Mouse (Mus musculus) urinary bladder, adult 2 months (tissue): ENCODE data around the gene Fank1. TPM values are rescaled to one million over a fixed set of nuclear protein-coding genes. Genes with fewer than 3 reads are reported as not detected.

Experiments
- DNase-seq: peaks from one replicate; pipeline ENCODE4 v3.0.0; 2022; ENCODE audit warnings: low spot score
- polyA plus RNA-seq: library from polyadenylated mRNA; depleted of rRNA; stranded (reverse); fragments of >200 nt; gene quantifications from 2 replicates; pipeline ENCODE4 v1.2.3, GENCODE M21; 2012; rRNA removed

Gene Fank1
- polyA plus RNA-seq = 0.13 and 0.29 TPM in 2 replicates

GRCm38 (mm10) chr7:133776626-133776996 is at the start of gene Fank1:
Gene Fank1 (plus strand): TSS chr7:133776861.
- DNase-seq = peak; percentile 81

GRCm38 (mm10) chr7:133727027-133727426 is 49.6 kb upstream of the Fank1 start:
- no peak for DNase-seq

- DNase-seq = no peak
Observed at GRCm38 (mm10) chr7:133729351-133729750, 47.3 kb upstream of the Fank1 start.

GRCm38 (mm10) chr7:133730324-133731191 is 46.1 kb upstream of the Fank1 start:
- DNase-seq = no peak

- DNase-seq = no peak
Observed at GRCm38 (mm10) chr7:133731971-133732645, 44.6 kb upstream of the Fank1 start.

GRCm38 (mm10) chr7:133740558-133740957 is 36.1 kb upstream of the Fank1 start:
- no peak for DNase-seq

GRCm38 (mm10) chr7:133742530-133743325 is 33.9 kb upstream of the Fank1 start:
- no peak for DNase-seq

GRCm38 (mm10) chr7:133743611-133744010 is 33.0 kb upstream of the Fank1 start:
- no peak for DNase-seq

GRCm38 (mm10) chr7:133744209-133744608 is 32.5 kb upstream of the Fank1 start:
- no peak for DNase-seq

- no peak for DNase-seq
Observed at GRCm38 (mm10) chr7:133744701-133745100, 32.0 kb upstream of the Fank1 start.

GRCm38 (mm10) chr7:133747372-133747771 is 29.3 kb upstream of the Fank1 start:
- no peak for DNase-seq

- DNase-seq = no peak
Observed at GRCm38 (mm10) chr7:133748753-133749152, 27.9 kb upstream of the Fank1 start.

GRCm38 (mm10) chr7:133750666-133751065 is 26.0 kb upstream of the Fank1 start:
- DNase-seq = no peak

GRCm38 (mm10) chr7:133751163-133751562 is 25.5 kb upstream of the Fank1 start:
- no peak for DNase-seq

- no peak for DNase-seq
Observed at GRCm38 (mm10) chr7:133757961-133758455, 18.7 kb upstream of the Fank1 start.

GRCm38 (mm10) chr7:133758716-133759115 is 17.9 kb upstream of the Fank1 start:
- DNase-seq = no peak

- DNase-seq = no peak
Observed at GRCm38 (mm10) chr7:133759611-133760353, 16.9 kb upstream of the Fank1 start.

GRCm38 (mm10) chr7:133762696-133763095 is 14.0 kb upstream of the Fank1 start:
- no peak for DNase-seq

- no peak for DNase-seq
Observed at GRCm38 (mm10) chr7:133764425-133764824, 12.2 kb upstream of the Fank1 start.

- DNase-seq = no peak
Observed at GRCm38 (mm10) chr7:133765240-133765848, 11.3 kb upstream of the Fank1 start.

GRCm38 (mm10) chr7:133765849-133766243 is 10.8 kb upstream of the Fank1 start:
- DNase-seq = no peak
